Mouse (Mus musculus) macrophage (primary cell): ENCODE data around the gene Pnpla2. TPM values are rescaled to one million over a fixed set of nuclear protein-coding genes. Genes with fewer than 3 reads are reported as not detected.
"Not testable (repeated sequence)": the region's sequence is repeated elsewhere in the genome, so short reads cannot be mapped to it uniquely, and the experiment has no call there.

Experiments
- H3K27ac ChIP-seq: fragments of 350-480 bp; formaldehyde crosslinking; 2 replicates; pipeline ENCODE4 v1.9.0; 2021
- H3K36me3 ChIP-seq: fragments of 350-480 bp; formaldehyde crosslinking; 2 replicates; pipeline ENCODE4 v1.9.0; 2021; ENCODE audit errors: inconsistent target
- H3K4me3 ChIP-seq: fragments of 350-480 bp; formaldehyde crosslinking; 2 replicates; pipeline ENCODE4 v1.9.0; 2021; ENCODE audit errors: inconsistent target
- H3K79me2 ChIP-seq: fragments of 350-480 bp; formaldehyde crosslinking; 2 replicates; pipeline ENCODE4 v1.9.0; 2021; ENCODE audit errors: inconsistent target
- WGBS: methylation state at CpG from one replicate; pipeline ENCODE4 v1.1.7; 2026; ENCODE audit warnings: inconsistent platforms; ENCODE audit not compliant: missing documents; 5-methylcytosine and 5-hydroxymethylcytosine counted together
- polyA plus RNA-seq: library from polyadenylated mRNA; stranded (reverse); fragments of 250-400 nt; gene quantifications from 3 replicates; pipeline ENCODE4 v1.2.4, GENCODE M21; 2018; ENCODE audit warnings: inconsistent platforms
- total RNA-seq, 78 experiments: library from RNA; depleted of rRNA; stranded (reverse); fragments of 250-400 nt; gene quantifications; 1 replicate in 9 of 78; 2 replicates in 24 of 78; 3 replicates in 43 of 78; 4 replicates in 2 of 78; pipeline ENCODE4 v1.2.4; 2018; ENCODE audit warnings: inconsistent platforms in 56 of 78

The Pnpla2 gene
- 10 to 100 TPM in 22 of 26 experiments, 1 to 10 TPM in 4; 7.5 to 38.7 (median 16.8) TPM for total RNA-seq (2018; cell fraction: chromatin; rRNA removed)
- 10 to 100 TPM; 37.7 to 80.6 (median 52.0) TPM for total RNA-seq (2018; cell fraction: cytosol; rRNA removed)
- total RNA-seq (2018; cell fraction: nucleus; rRNA removed): 10 to 100 TPM; 15.5 to 44.6 (median 23.4) TPM
- 36.1 to 135 TPM (median 74.0 TPM) in 3 replicates for polyA plus RNA-seq

DNA sequence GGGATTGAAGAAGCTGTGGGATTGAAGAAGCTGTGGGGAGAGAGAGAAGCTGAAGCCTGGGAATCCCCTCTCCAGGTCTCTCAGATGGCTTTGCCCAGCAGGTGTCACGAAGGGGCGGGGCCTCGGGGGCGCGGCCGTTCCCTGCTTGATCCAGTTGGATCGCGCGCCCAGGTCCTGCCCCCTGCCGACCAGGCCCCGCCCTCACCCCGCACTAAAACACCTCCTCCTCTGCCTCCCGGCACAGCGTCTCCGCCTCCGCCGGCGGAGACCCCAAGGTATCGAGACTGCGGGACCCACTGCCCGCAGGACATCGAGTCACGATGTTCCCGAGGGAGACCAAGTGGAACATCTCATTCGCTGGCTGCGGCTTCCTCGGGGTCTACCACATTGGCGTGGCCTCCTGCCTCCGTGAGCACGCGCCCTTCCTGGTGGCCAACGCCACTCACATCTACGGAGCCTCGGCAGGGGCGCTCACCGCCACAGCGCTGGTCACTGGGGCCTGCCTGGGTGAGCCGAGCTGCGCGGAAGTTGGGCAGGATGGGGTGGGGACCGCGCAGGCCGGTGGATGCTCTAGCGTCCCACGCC, at the start of gene Pnpla2:
Pnpla2 (plus strand) TSS at position 232 of the 585 bp plus-strand sequence.
- under 1% methylated on average over 44 of the region's 45 CpGs for WGBS

DNA sequence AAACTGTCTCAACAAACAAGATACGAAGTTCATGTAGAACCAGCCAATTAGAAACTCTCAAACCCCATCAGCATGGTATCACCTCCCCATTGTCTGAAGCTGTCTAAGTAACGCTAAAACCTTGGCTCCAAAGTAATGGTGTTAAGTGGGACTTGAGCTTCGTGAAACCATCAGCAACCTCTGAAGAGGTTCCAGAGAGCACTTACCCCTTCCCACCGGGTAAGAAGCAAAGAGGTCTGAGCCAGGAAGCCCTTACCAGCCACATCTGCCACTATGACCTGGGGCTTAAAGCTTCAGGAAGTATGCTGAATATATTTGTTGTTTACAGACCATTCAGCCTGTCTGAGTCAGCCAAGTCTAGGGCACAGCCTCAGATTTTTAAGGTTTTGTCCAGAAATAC, 49.5 kb upstream of the Pnpla2 start:
- Histone ChIP-seq H3K36me3 (peaks cover 49% of the 10 kb centered on the region), H3K79me2 (no peaks in the 10 kb centered on the region), H3K4me3 (no peak overlapping the region), H3K27ac (no peak overlapping the region)
- WGBS: 83% methylated on average over 4 of the region's 4 CpGs

More for the DNA sequence above, at the start of gene Pnpla2:
- peak within 1 kb of the TSS; percentile 90 for H3K4me3 ChIP-seq
- peaks cover 22% of the 10 kb centered on the region for H3K79me2 ChIP-seq
- peak within 1 kb of the TSS; percentile 77 for H3K27ac ChIP-seq
- peaks cover 21% of the 10 kb centered on the region; the same call in 1 of the 2 replicates for H3K36me3 ChIP-seq

DNA sequence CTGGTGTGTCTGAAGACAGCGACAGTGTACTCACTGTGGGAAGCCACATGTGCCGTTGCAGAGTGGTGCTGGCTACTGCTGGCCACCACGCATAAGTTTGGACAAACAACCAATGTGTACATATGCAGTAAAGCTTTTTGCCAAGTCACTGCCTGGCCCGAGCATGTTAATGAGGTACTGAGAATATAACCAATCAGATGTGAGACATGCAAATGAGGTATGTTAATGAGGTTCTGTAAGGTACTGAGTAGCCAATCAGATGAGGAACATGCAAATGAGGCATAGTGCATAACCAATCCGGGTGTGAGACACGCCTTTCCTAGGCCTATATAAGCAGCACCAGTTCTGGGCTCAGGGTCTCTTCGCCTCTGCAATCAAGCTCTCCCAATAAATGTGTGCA, 47.3 kb upstream of the Pnpla2 start:
- peaks cover 33% of the 10 kb centered on the region for H3K36me3 ChIP-seq
- WGBS: 90% methylated on average over 6 of the region's 7 CpGs
- H3K4me3 ChIP-seq: not testable (repeated sequence)

DNA sequence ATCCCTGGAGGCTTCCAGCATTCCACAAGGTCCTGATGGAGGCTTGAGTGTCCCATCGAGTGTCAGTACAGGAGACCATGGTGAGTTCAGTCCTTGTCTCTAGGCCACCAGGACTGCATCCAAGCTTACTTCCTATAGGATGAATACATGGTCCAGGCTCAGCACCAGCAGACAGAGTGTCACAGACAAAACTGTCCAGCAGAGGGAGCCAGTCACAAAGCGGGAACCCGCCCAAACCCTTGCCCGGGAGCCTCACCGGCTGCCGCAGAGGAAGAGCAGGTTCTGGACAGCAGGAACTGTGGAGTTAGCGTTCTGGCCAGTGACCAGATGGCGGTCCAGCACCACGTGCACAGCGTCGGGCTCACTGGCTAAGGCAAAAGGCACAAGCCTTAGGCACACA, 46.2 kb upstream of the Pnpla2 start:
- Histone ChIP-seq H3K27ac (no peak overlapping the region), H3K36me3 (peaks cover 28% of the 10 kb centered on the region)
- WGBS: 14% methylated on average over 11 of the region's 11 CpGs

More for the DNA sequence above, 47.3 kb upstream of the Pnpla2 start:
- H3K79me2 ChIP-seq, H3K27ac ChIP-seq: not testable (repeated sequence)

DNA sequence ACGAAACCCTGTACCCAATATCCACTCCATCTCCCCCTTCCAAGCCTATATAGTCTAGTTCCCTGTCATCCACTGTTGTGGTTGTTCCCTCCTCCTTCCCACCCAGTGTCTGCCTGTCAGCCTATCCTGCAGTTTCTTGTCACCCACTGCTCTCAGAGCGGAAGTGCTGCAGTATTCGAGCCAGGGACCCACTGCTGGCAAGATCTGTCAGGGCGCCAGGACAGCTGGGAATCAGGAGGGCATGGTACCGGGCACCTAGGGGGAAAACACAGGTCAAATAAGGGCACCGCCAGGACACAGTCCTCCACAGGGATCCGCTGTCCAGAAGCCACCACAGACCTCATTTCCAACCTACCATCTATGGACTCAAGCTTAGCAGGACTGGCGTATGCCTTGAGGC, 44.4 kb upstream of the Pnpla2 start:
- H3K4me3 ChIP-seq: no peak overlapping the region
- H3K27ac ChIP-seq: no peak overlapping the region
- peaks cover 20% of the 10 kb centered on the region for H3K79me2 ChIP-seq
- 94% methylated on average over 8 of the region's 8 CpGs for WGBS
- peaks cover 28% of the 10 kb centered on the region for H3K36me3 ChIP-seq

More for the DNA sequence above, 46.2 kb upstream of the Pnpla2 start:
- Histone ChIP-seq H3K79me2 (peaks cover 20% of the 10 kb centered on the region), H3K4me3 (no peak overlapping the region)

DNA sequence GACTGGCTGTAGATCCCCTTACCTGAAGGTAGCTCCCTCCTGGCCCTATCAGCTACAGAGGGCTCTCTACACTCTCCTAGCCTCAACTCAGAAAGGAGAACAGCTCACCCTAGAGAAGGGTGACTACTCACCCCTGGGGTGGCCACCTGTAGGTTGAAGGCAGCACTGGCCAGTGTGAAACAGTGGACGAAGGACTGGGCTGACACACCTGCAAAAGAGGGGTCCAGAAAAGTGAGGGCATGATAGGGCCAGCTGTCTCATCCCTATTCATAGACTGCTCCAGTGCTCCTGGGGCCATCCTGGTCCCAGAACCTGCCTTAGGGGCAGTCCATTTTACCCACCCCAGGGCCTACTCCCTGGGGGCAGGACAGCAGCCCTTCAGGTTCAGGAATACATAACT, 43.3 kb upstream of the Pnpla2 start:
- Histone ChIP-seq H3K36me3 (peaks cover 28% of the 10 kb centered on the region), H3K27ac (no peak overlapping the region), H3K79me2 (peaks cover 20% of the 10 kb centered on the region), H3K4me3 (no peak overlapping the region)
- WGBS: 100% methylated on average over 1 of the region's 1 CpGs

DNA sequence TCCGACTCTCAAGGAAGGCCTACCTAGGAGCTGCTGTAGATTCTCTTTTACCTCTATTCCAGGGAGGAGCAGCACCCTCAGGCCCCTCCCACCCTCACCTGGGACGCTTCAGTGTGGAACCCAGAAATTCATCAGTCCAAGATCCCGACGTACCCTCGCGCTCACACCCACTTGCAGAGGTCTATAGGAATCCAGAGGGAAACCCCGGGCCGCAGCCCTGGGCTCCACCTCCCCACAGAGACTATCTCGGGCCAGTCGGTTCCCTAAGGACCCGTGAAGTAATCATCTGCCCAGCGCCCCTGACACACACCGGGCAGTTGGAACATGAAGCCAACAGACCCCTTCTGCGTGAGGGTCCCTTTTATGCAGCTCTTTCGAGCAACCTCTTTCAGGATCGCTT, 41.7 kb upstream of the Pnpla2 start:
- peak overlapping the region; percentile 94 for H3K4me3 ChIP-seq
- peaks cover 22% of the 10 kb centered on the region for H3K36me3 ChIP-seq
- H3K79me2 ChIP-seq: peaks cover 20% of the 10 kb centered on the region
- peak overlapping the region; percentile 63 for H3K27ac ChIP-seq
- 2% methylated on average over 15 of the region's 16 CpGs for WGBS

DNA sequence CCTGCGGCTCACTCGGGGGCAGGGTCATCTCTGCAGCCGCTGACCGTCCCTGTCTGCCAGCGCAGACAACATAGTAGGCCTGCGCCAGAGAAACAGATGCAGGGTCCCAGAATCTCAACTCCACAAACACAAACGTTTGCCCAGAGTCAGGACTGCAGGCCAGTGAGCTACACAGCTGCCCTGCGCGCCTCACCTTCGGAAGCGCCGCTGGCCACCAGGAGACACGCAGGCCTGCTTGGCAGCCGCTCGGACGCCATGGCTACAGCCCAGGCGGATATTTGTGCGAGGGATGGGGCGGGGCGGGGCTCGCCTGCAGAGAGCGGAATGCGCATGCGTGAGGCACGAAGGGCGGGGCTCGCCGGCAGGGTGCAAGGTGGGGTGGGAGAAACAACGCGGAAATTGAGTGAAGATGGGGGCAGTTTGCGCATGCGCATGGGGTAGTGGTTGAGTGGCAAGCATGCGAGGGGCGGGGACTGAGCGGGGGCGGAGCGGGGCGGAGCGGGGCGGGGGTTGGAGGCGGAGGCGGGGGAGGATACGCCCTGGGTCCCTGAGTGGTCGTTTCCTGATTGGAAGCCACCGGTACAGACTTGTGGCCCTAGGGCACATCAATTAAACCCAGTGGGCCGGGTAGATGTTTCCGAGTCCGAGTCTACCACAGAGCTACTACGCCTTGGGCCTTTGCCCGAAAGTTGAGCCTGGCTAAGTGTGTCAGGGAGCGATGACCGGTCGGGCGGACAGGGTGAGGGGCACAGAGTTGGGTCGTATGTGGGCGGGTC, 41.0 kb upstream of the Pnpla2 start, which contains the start of gene Gatd1:
Gatd1 (minus strand) TSS at position 328 of the 776 bp plus-strand sequence.
- Histone ChIP-seq H3K4me3 (peak within 1 kb of the TSS; percentile 94), H3K79me2 (peaks cover 20% of the 10 kb centered on the region), H3K27ac (peak within 1 kb of the TSS; percentile 63), H3K36me3 (peaks cover 19% of the 10 kb centered on the region)
- under 1% methylated on average over 55 of the region's 56 CpGs for WGBS

DNA sequence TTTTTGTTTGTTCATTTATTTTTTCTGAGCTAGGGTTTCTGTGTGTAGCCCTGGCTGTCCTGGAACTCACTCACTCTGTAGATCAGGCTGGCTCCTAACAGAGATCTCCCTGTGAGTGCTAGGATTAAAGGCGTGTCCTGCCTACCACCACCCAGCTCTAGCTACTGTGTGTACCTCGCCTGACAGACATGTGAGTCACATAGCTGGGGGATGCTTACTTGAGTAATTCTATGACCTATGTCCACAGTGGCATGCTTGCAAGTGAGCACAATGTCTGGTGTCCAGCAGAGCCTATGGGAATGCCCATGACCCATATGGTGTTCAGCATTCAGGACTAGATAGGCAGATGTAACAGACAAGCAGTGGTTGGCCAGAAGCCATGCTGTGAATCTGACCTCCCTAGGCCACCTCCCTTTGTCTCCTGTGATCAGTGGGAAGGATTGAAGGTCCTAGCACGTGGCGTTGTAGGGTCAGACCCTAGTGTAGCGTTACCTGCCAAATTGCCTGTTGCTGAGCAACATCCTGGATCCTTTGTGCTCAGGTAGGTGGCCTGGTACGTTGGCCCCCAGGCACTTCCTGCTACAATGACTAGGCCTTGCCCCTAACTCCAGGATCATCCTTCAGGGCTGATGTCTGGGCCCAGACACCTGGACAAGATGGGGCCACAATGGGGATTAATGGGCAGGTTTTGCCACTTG, 38.7 kb upstream of the Pnpla2 start:
- Histone ChIP-seq H3K27ac (no peak overlapping the region), H3K79me2 (peaks cover 20% of the 10 kb centered on the region), H3K36me3 (no peaks in the 10 kb centered on the region), H3K4me3 (no peak overlapping the region)
- WGBS: 92% methylated on average over 6 of the region's 6 CpGs

DNA sequence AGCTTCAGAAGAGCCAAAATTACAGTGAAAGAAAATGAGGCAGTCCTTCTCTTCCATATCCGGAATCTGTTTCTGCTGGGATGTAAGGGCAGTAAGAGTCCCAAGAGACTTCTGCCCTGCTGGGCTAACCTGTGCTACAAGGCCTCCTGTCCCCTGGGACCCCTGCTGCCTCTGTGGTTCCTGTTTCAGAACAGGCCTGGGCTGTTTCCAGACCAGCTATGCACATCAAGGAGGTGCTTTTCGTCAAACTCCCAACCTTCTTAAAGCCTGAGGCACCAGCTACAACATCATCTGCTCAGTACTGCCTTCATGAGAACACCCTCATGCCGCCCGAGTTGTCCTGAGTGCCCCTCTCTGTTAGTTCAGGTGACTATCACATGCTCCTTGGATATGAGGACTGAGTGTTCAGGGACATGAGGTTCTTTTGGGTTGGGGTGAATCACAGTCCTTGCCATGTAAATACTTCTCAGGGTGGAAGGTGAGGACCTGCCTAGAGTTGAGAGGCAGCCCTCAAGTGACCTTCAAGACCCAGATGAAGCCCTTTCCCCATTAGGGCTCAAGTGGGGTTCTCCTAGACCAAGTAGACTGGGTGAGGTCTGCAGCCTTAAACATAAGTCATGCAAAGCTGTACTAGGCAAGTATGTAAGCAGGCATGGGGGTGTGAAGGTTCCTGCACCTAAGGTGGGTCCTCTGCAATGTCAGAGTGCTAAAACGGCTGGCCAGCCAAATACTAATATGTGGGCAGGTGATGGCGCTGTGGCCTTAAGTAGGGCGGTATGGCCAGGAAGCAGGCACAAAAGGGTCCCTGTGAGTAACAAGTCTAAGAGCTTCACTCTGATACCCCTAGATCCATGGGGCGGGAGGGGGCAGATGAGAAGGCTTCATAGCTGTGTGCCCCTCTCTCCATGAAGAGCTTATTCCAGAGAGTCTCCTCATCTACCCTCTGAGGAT, 37.0 kb upstream of the Pnpla2 start:
- WGBS: 84% methylated on average over 6 of the region's 8 CpGs
- Histone ChIP-seq H3K79me2 (peaks cover 8% of the 10 kb centered on the region), H3K36me3 (no peaks in the 10 kb centered on the region)

DNA sequence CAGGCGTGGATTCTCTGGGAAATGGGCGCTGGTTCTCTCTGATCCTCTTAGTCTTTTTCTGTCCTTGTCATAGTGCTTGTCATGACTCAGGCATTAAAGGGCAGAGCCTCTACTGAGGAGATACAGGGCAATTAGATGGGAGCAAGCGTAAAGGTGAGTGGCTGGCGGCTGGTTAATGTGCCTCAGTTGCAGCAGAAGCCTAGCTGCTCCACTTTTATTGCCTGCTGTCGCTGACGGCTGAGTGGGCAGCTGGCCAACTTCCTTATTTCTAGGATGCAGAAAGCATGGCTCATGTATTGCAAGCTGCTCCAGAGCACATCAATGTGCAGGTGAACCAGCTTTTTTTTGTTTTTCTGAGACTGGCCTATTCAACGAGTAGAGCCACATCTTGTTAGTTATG, 36.0 kb upstream of the Pnpla2 start:
- Histone ChIP-seq H3K27ac (no peak overlapping the region), H3K4me3 (no peak overlapping the region), H3K79me2 (no peaks in the 10 kb centered on the region), H3K36me3 (no peaks in the 10 kb centered on the region)
- 42% methylated on average over 7 of the region's 7 CpGs for WGBS

More for the DNA sequence above, 37.0 kb upstream of the Pnpla2 start:
- no peak overlapping the region for H3K27ac ChIP-seq
- no peak overlapping the region for H3K4me3 ChIP-seq

DNA sequence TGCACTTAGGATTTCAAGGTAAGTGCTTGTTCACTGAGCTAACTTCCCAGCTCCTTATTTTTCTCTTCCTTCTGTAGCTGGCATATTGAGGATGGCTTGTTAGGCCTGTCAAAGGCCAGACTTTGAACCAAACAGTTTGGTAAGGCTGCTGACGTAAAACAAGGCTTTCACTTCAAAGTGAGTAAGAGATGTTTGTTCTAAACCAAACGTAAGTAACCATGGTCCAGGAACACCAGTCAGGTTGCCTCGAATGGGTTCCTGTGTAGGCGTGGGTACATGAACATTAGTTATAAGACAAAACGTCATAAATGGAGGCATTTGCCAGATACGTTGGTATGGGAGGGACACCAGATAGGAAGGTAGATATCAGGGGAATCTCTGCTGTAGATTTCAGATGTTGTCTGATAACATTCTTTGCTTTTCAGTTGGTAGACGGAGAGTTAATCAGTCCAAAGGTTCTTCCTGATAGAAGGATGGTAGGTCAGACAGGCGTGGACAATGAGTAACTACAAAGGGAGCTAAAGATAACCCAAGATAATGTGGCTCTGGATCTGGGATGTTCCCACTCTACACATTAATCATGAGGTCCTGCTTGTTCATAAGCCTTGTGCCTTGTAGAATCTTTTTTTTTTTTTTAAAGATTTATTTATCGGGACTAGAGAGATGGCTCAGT, 34.8 kb upstream of the Pnpla2 start:
- no peak overlapping the region for H3K4me3 ChIP-seq
- WGBS: 96% methylated on average over 9 of the region's 9 CpGs
- no peak overlapping the region for H3K27ac ChIP-seq
- H3K36me3 ChIP-seq: no peaks in the 10 kb centered on the region
- H3K79me2 ChIP-seq: no peaks in the 10 kb centered on the region

DNA sequence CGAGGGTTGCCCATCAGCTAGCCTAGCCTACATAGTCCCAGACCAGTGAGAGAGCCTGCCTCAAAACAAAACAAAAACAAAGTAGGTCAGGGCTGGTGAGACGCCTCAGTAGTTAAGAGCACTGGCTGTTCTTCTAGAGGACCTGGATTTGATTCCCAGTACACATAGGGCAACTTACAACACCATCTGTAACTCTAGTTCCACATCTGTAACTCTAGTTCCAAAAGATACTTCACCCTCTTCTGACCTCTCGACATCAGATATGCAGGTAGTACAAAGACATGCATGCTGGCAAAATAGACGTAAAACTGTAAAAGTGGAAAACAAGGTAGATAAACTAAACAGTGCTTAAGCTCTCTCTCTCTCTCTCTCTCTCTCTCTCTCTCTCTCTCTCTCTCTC, 31.2 kb upstream of the Pnpla2 start:
- H3K79me2 ChIP-seq: no peaks in the 10 kb centered on the region
- H3K36me3 ChIP-seq: no peaks in the 10 kb centered on the region
- whole genome bisulfite sequencing: 89% methylated on average over 4 of the region's 4 CpGs
- H3K27ac ChIP-seq: no peak overlapping the region
- H3K4me3 ChIP-seq: no peak overlapping the region
